Mouse (Mus musculus) kidney, postnatal 10 days (tissue): Measurements from ENCODE around the gene Olfr76.
"Not testable (repeated sequence)": the region's sequence is repeated elsewhere in the genome, so short reads cannot be mapped to it uniquely, and the experiment has no call there.

Source experiments
- DNase-seq: peaks from one replicate; pipeline ENCODE4 v3.0.0; 2021; ENCODE audit warnings: mixed read lengths

Gene Olfr76

DNA sequence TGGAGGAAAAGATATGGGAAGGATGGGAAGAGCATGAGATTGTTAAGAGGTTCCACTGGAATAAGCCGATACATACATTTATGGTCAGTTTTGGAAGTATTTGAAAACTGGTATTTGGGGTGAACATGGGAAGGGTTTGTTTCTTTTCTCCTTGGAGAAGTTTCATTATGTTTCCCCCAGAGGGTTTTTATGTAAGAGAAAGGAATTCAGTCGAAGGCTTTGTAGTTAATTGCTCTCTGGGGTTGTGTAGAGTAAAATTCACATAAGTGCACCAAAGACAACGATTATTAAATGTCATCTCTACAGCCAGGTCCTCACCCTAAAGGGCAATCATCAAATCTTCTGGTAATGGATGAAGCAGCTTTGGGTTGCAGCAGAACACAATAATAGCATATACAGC is at the start of gene Olfr76:
Gene Olfr76 (minus strand): TSS at position 101 of the 400 bp plus-strand sequence.
- no peak for DNase-seq

DNA sequence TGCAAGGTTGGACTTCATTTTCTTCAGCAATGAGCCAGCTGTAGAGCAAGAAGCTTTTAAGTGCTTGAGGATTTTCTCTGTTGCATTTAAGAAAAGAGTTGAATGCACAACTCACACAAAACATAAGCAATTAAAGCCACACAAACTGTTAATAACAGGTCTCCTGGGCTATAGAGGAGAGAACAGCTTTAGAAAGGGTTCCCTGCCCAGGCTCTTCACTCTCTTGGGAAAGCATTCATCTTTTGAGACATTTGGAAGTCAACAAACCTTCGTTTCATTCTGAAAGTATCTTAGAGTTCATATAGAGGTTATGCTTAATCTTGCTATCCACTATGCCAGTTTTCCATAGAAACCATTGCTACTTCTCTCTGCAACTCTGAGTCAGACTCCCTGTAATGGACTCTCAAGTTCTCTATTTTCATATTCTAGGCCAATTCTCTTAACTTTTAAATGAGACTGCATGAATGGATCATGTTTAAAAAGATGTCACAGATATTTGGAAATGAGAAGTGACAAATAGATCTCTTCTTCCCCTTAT is 47.1 kb upstream of the Olfr76 start, which contains the start of gene Olfr1555-ps1:
Gene Olfr1555-ps1 (minus strand): TSS at position 51 of the 538 bp plus-strand sequence.
- not testable (repeated sequence) for DNase-seq

DNA sequence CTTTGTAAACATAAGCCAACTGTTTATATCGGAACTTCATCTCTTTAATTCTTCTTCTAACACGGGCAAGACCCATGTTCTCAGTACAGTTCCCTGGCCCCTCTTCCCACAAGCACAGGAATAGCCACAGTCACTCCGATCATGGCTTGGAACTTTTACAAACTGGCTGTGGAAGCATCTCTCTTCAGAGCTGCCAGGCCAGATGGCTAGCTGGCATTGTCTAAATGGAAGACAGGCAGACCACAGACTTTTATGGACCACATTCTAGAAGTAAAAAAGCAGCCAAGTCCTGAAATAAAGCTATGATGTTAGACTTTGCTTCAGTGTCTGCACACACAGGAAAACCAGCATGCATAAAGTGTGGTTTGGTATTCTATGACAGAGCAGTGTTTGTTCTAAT is 22.4 kb upstream of the Olfr76 start:
- DNase-seq = no peak

DNA sequence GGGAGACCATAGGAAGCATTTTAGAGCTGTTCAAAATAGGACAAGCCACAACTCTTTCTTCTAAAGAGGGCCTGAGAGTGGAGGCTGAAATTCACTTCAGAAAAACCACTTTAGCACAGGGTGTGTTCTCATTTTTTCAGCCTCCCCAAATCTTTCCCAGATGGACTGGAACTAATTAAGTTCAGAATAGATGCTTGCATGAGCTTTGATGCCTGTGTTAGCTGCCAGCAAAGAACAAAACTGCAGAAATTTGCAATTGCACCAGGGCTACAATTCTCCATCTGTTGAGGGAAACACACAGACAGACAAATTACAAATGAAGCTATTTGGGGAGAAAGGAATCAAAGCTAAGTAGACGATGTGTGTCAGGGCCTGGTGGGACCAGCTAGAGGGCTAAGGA is 20.4 kb upstream of the Olfr76 start:
- no peak for DNase-seq

DNA sequence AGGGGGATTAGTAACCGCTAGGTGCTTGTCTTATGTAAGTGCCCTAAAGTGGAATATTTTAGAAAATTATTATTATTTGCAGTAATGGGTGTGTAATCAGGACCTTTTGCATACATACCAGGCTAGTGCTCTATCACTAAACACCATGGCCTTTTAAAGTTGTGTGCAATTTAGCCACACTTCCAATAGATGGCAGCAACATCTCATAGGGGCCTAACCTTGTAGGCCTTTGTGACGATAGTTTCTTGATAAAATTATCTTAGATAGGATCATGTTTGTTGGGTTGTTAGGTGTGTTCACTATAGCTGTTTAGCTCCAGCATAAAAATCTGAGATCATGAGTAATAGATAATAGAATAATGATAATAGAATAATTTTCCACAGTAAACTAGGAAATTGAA is 11.3 kb upstream of the Olfr76 start:
- peak; percentile 15 for DNase-seq

DNA sequence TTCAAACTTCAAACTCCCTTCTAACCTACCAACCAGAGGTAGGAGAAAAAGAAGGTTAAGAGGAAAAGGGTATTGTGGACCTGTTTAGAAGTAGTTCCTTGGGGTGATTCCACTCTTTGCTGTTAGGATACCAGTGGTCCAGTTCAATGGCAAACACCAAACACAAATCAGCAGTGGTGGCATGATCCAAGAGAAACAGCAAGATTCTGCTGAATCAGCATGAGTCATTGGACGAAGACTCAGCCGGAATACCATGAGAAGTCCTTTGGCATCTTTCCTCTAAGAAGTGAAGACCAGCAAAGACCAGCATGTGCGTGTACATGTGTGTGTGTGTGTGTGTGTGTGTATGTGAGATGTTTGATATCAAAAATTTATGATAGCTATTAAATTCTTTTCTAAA is 6.5 kb downstream of the Olfr76 start:
- DNase-seq = no peak

DNA sequence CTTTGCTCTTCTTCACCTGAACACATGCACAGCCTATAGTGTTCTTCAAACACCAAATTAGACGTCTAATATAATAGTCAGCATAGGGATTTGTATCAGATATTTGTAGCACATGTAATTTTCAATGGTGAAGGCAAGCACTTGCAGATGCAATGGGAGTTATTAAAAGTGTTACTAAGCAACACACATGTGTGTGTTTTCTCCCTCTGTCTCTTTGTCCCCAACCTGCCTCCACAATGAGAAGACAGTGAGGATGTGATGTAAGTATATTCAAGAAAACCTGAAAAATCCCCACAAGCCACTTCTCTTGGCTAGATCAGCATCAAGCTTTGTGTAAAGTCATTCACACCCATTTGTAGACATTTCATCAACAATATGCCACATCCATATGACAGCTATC is 7.2 kb downstream of the Olfr76 start, which contains the start of gene Olfr1428:
Gene Olfr1428 (minus strand): TSS at position 101 of the 400 bp plus-strand sequence.
- no peak for DNase-seq

DNA sequence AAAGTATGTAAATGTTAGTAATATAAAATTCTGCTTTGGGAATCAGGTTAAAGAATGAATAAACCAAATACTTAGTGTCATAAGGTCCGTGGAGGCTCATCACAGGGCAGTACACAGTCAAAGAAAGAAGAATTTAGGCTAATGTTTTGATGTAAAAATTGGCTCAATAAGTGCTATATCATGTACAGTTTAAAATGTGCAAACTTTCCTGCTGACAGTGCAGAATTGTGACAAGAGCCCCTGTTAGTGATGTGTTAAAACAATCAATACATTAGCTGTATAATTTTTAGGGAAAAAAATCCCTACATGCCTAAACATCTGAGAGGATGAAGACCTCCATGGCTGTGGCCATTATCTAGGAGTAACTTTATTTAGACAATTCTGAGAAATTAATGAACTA is 9.2 kb downstream of the Olfr76 start:
- no peak for DNase-seq

DNA sequence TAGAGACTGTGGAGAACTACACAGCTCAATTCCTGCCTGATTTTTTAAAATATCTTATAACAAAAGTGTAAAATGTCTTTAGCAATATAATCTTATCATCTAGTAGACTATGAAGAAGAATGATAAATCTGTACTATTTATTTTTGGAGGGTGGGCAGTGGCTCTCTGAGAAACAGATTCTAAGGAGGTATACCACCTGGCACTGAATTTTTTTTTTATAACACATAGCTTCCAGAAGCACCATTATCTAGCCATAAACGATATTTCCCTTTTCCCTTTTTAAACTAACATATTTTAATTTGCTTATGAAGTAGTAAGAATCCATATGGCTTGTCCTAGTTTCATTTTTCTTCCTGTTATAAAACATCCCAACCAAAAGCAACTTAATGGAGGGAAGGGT is 18.5 kb downstream of the Olfr76 start:
- DNase-seq = no peak

DNA sequence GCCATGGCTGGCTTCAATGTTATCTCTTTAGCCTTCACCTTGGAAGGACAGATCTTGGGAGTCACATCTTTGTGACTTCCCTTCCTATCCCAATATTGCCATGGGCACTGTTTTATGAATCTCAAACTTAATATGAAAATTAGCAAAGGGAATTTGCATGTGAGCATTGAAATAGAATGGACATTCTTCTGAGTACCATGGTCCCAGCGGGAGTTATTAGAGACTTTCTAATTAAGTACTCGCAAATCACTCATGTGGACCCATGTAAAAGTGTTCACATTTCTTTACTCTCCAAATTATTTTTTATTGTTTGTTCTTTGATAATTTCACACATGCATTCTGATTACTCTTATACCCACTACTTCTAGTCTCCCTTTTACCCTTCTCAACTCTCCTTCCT is 19.8 kb downstream of the Olfr76 start, which contains the start of gene Olfr1427:
Gene Olfr1427 (minus strand): TSS at position 101 of the 400 bp plus-strand sequence.
- DNase-seq = no peak

DNA sequence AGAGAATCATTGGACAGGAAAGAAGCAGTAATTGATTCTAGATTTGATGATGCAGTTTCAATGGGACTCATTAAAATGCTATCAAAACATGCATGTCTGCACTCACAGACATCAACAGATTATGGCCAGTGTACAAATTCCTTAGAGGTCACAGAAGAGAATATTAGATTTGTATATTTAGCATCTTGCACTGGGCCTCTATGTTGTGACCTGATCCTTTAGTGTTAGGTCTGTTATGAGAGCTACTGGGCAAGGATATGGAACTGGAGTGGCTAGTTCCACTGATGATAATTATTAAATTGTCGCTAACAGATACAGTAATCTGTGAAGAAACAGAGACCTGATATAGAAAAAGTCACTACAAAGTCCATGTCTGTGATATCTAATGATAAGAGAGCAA is 31.1 kb downstream of the Olfr76 start, which contains the start of gene Olfr1426:
Gene Olfr1426 (minus strand): TSS at position 101 of the 400 bp plus-strand sequence.
- DNase-seq = no peak

DNA sequence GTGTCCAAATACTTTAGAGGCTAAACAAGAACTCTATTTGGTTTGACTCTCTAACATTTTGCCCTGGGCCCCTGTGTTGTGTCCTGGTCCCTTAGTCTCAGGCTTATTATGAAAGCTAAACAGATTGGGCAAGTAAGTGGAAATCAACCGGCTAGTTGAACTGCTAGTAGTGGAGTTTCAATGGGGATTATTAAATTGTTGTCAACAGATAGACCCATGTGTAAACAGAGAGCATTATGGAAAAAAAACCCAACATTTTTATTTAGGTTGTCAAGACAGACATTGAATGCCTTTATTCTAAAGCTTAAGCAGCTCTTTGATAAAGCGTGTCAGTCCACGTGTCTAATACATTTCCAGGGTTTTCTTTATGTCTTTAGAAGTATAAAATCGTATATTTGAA is 45.4 kb downstream of the Olfr76 start, which contains the start of gene Olfr1425:
Gene Olfr1425 (minus strand): TSS at position 101 of the 400 bp plus-strand sequence.
- DNase-seq = not testable (repeated sequence)

DNA sequence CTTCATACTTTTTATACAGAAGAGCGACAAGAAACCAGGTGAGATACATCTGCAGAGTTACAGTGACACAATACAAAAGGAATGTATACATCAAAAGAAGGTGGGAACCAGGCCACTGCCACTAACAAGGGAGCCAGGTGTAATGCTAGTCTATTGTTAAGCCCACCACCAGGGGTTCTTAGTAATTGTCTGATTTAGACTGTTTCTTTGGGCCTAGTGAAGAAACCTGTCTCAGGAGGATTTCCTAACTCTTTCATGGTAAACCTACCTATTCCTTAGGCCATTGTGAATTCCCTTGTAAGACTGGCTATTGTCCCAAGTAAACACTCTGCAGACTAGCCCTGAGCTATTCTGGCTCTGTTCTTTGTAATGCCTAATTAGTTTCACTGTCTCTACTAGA is 53.5 kb downstream of the Olfr76 start:
- not testable (repeated sequence) for DNase-seq
